ENCODE assay signal across 19 mouse cellular contexts in the genomic region with DNA sequence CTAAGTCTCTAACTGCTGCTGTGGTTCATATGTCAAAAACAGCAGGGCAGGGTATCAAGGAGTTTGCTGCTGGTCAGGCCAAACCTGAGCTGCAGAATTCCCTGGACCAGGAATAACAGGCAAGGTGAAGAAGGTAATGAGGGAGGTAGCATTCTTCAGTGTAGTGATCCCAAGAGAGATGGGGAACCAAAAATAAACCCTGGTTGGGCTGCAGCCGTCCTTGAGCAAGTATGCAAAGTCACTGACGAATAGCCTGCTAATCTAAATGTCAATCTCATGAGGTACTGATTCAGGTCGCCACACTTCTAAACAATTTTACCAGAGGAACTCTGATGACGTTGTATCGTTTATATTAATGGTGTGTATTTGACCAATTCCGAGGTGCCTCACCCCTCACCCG.
"Had no signal": no experiment of that assay in that cellular context is flagged by ENCODE, and none has a peak within 500 bp of the region (broad histone marks: within the 10 kb centered on the region; RNA-seq: fewer than 3 reads in every experiment).

No protein-coding gene starts in this region.

- ATAC-seq: intestine, embryonic 15.5 days; liver, postnatal 0 days; lung, postnatal 0 days; midbrain, embryonic 15.5 days had no signal

- H3K9me3 ChIP-seq: intestine, embryonic 15.5 days; limb, embryonic 12.5 days; limb, embryonic 15.5 days; midbrain, embryonic 12.5 days; midbrain, embryonic 15.5 days; neural tube, embryonic 12.5 days; neural tube, embryonic 15.5 days had no signal

- H3K27ac ChIP-seq: intestine, embryonic 15.5 days; limb, embryonic 12.5 days; limb, embryonic 15.5 days; liver, embryonic 14.5 days; macrophage; midbrain, embryonic 12.5 days; midbrain, embryonic 15.5 days; neural tube, embryonic 12.5 days; neural tube, embryonic 15.5 days had no signal

- H3K4me3 ChIP-seq: intestine, embryonic 15.5 days; limb, embryonic 12.5 days; limb, embryonic 15.5 days; midbrain, embryonic 12.5 days; midbrain, embryonic 15.5 days; neural tube, embryonic 12.5 days; neural tube, embryonic 15.5 days had no signal

- H3K9ac ChIP-seq: intestine, embryonic 15.5 days; limb, embryonic 12.5 days; limb, embryonic 15.5 days; liver, embryonic 14.5 days; liver, postnatal 0 days; lung, embryonic 14.5 days; midbrain, embryonic 12.5 days; midbrain, embryonic 15.5 days; neural tube, embryonic 12.5 days; neural tube, embryonic 15.5 days had no signal

- H3K36me3 ChIP-seq: intestine, embryonic 15.5 days; limb, embryonic 12.5 days; limb, embryonic 15.5 days; midbrain, embryonic 12.5 days; midbrain, embryonic 15.5 days; neural tube, embryonic 12.5 days; neural tube, embryonic 15.5 days had no signal

- H3K27me3 ChIP-seq: intestine, embryonic 15.5 days; limb, embryonic 12.5 days; limb, embryonic 15.5 days; midbrain, embryonic 12.5 days; midbrain, embryonic 15.5 days; neural tube, embryonic 12.5 days; neural tube, embryonic 15.5 days had no signal

- H3K4me2 ChIP-seq: intestine, embryonic 15.5 days; limb, embryonic 12.5 days; limb, embryonic 15.5 days; liver, embryonic 11.5 days; lung, embryonic 14.5 days; midbrain, embryonic 12.5 days; midbrain, embryonic 15.5 days; neural tube, embryonic 12.5 days; neural tube, embryonic 15.5 days had no signal

- DNase-seq: left cerebral cortex, postnatal 4 days; liver, postnatal 0 days; lung, embryonic 14.5 days; retina, postnatal 1 day; right cerebral cortex, postnatal 25 days; spleen, adult 18-20 months; thymus, adult 18-20 months; thymus, postnatal 36 days had no signal

- H3K4me1 ChIP-seq: intestine, embryonic 15.5 days; limb, embryonic 15.5 days; midbrain, embryonic 15.5 days; neural tube, embryonic 12.5 days; neural tube, embryonic 15.5 days had no signal
